In genomic region chr3:153756500-153756996, GRCm38 (mm10) we compare ENCODE assay signal across 14 mouse cellular contexts. TPM values are rescaled to one million over a fixed set of nuclear protein-coding genes. Genes with fewer than 3 reads are reported as not detected.
DNase-seq lines count a peak whose midpoint lies in the region; ATAC-seq and TF ChIP-seq lines count a peak whose summit lies in the region.
"Had no signal": no experiment of that assay in that cellular context is flagged by ENCODE, and none has a peak within 500 bp of the region (broad histone marks: within the 10 kb centered on the region; RNA-seq: fewer than 3 reads in every experiment).

No protein-coding gene starts in this region.

- H3K27ac ChIP-seq in intestine, postnatal 0 days (ENCODE audit: low read depth, low read length), result no peak overlapping the region
- H3K27ac ChIP-seq in intestine, embryonic 15.5 days, result no peak overlapping the region
- no peak overlapping the region for H3K27ac ChIP-seq in neural tube, embryonic 14.5 days (ENCODE audit: low read depth, low read length)
- H3K27ac ChIP-seq in hindbrain, postnatal 0 days, result no peak overlapping the region
- H3K27ac ChIP-seq: macrophage; neural tube, embryonic 15.5 days had no signal

- H3K36me3 ChIP-seq in intestine, postnatal 0 days (ENCODE audit: control insufficient read depth, insufficient read depth), result no peaks in the 10 kb centered on the region
- H3K36me3 ChIP-seq in intestine, embryonic 15.5 days, result no peaks in the 10 kb centered on the region
- H3K36me3 ChIP-seq in neural tube, embryonic 14.5 days (ENCODE audit: control insufficient read depth, insufficient read depth, low read length), result no peaks in the 10 kb centered on the region
- no peaks in the 10 kb centered on the region for H3K36me3 ChIP-seq in hindbrain, postnatal 0 days (ENCODE audit: insufficient read depth, low read length)
- H3K36me3 ChIP-seq: embryonic facial prominence, embryonic 10.5 days; neural tube, embryonic 15.5 days had no signal

- DNase-seq in neural tube, embryonic 10.5 days (ENCODE audit: extremely low spot score, low spot score), result no peak
- no peak for DNase-seq in hindbrain, postnatal 0 days (ENCODE audit: low spot score)
- no peak for DNase-seq in spleen, postnatal 4 days (ENCODE audit: low spot score in 2 of 2)
- DNase-seq: adrenal gland, adult 8-10 months; cerebellum, postnatal 25 days; gastrocnemius, postnatal 25 days; right cerebral cortex, postnatal 14 days had no signal

- peak; percentile 41 for TF ChIP-seq CTCF in intestine, postnatal 0 days (IDR thresholded peaks at IDR 0.05; ENCODE audit: low read depth)
- peak; percentile 38 for TF ChIP-seq CTCF in hindbrain, postnatal 0 days (IDR thresholded peaks at IDR 0.05; ENCODE audit: low read depth)

- H3K4me1 ChIP-seq in intestine, postnatal 0 days (replicated peaks; ENCODE audit: control insufficient read depth, insufficient read depth, low read length), result no peaks in the 10 kb centered on the region
- no peaks in the 10 kb centered on the region for H3K4me1 ChIP-seq in intestine, embryonic 15.5 days (replicated peaks)
- no peaks in the 10 kb centered on the region for H3K4me1 ChIP-seq in neural tube, embryonic 14.5 days (ENCODE audit: control insufficient read depth, insufficient read depth, low read length)
- H3K4me1 ChIP-seq in hindbrain, postnatal 0 days (ENCODE audit: insufficient read depth, low read length), result 0 out of 2 replicates have a peak, but pooled peaks cover 4% of the 10 kb centered on the region
- H3K4me1 ChIP-seq: neural tube, embryonic 15.5 days had no signal

- H3K9ac ChIP-seq in intestine, postnatal 0 days (ENCODE audit: low read depth, low read length), result no peak overlapping the region
- no peak overlapping the region for H3K9ac ChIP-seq in intestine, embryonic 15.5 days
- H3K9ac ChIP-seq in neural tube, embryonic 14.5 days (replicated peaks; ENCODE audit: low read depth, low read length), result no peak overlapping the region
- no peak overlapping the region for H3K9ac ChIP-seq in hindbrain, postnatal 0 days (replicated peaks; ENCODE audit: low read length)
- H3K9ac ChIP-seq: neural tube, embryonic 15.5 days had no signal

- H3K27me3 ChIP-seq in intestine, postnatal 0 days (replicated peaks; ENCODE audit: control insufficient read depth, insufficient read depth, low read length), result no peaks in the 10 kb centered on the region
- H3K27me3 ChIP-seq in intestine, embryonic 15.5 days (replicated peaks), result no peaks in the 10 kb centered on the region
- no peaks in the 10 kb centered on the region for H3K27me3 ChIP-seq in neural tube, embryonic 14.5 days (ENCODE audit: control insufficient read depth, insufficient read depth, low read length)
- H3K27me3 ChIP-seq in hindbrain, postnatal 0 days (ENCODE audit: insufficient read depth, low read length), result no peaks in the 10 kb centered on the region
- H3K27me3 ChIP-seq: neural tube, embryonic 15.5 days had no signal

- H3K9me3 ChIP-seq in intestine, postnatal 0 days (ENCODE audit: control insufficient read depth), result no peaks in the 10 kb centered on the region
- no peaks in the 10 kb centered on the region for H3K9me3 ChIP-seq in intestine, embryonic 15.5 days
- no peaks in the 10 kb centered on the region for H3K9me3 ChIP-seq in neural tube, embryonic 14.5 days (ENCODE audit: control insufficient read depth, low read length)
- no peaks in the 10 kb centered on the region for H3K9me3 ChIP-seq in hindbrain, postnatal 0 days (ENCODE audit: low read length)
- H3K9me3 ChIP-seq: embryonic facial prominence, embryonic 10.5 days; neural tube, embryonic 15.5 days had no signal

- 97% methylated on average over 2 of the region's 2 CpGs for WGBS in intestine, postnatal 0 days
- 85% methylated on average over 2 of the region's 2 CpGs for WGBS in intestine, embryonic 15.5 days
- WGBS in neural tube, embryonic 14.5 days, result 81% methylated on average over 2 of the region's 2 CpGs
- 90% methylated on average over 2 of the region's 2 CpGs for WGBS in hindbrain, postnatal 0 days

- ATAC-seq in intestine, postnatal 0 days, result no peak
- ATAC-seq in intestine, embryonic 15.5 days, result no peak
- ATAC-seq in neural tube, embryonic 14.5 days (ENCODE audit: low read depth), result peak; percentile 24; the same call in 1 of the 2 replicates
- no peak for ATAC-seq in hindbrain, postnatal 0 days
- ATAC-seq in megakaryocyte, adult 5-6 weeks (ENCODE audit: poor library complexity, severe bottlenecking), result no peak

- H3K4me2 ChIP-seq in intestine, postnatal 0 days (replicated peaks; ENCODE audit: low read depth), result no peak overlapping the region
- H3K4me2 ChIP-seq in intestine, embryonic 15.5 days (replicated peaks), result no peak overlapping the region
- H3K4me2 ChIP-seq in neural tube, embryonic 14.5 days (ENCODE audit: low read depth, low read length), result no peak overlapping the region
- H3K4me2 ChIP-seq in hindbrain, postnatal 0 days (ENCODE audit: low read depth, low read length), result no peak overlapping the region
- H3K4me2 ChIP-seq: neural tube, embryonic 15.5 days had no signal

- H3K4me3 ChIP-seq in intestine, postnatal 0 days (ENCODE audit: low read depth, low read length), result no peak overlapping the region
- H3K4me3 ChIP-seq in intestine, embryonic 15.5 days (replicated peaks), result no peak overlapping the region
- H3K4me3 ChIP-seq in neural tube, embryonic 14.5 days (ENCODE audit: low read depth, low read length), result no peak overlapping the region
- no peak overlapping the region for H3K4me3 ChIP-seq in hindbrain, postnatal 0 days (ENCODE audit: low read length)
- H3K4me3 ChIP-seq: embryonic facial prominence, embryonic 10.5 days; neural tube, embryonic 15.5 days had no signal

RNA-seq across cellular contexts. Expression of gene St6galnac3, which starts 31.6 kb away (rescaled TPM):
- polyA plus RNA-seq in intestine, postnatal 0 days (2015; fragmentation: Nextera tagmentation; extraction: Ambion mirVana), result 7.9 and 8.5 TPM in 2 replicates
- polyA plus RNA-seq in intestine, embryonic 15.5 days (2015; fragmentation: Nextera tagmentation; extraction: Ambion mirVana), result 34.5 and 35.1 TPM in 2 replicates
- 25.6 and 29.1 TPM in 2 replicates for polyA plus RNA-seq in neural tube, embryonic 14.5 days (2014; fragmentation: Nextera tagmentation; extraction: Ambion mirVana)
- 5.0 and 9.9 TPM in 2 replicates for total RNA-seq in hindbrain, postnatal 0 days (2014; rRNA removed)
- 7.3 and 9.0 TPM in 2 replicates for polyA plus RNA-seq in hindbrain, postnatal 0 days (2015; fragmentation: Nextera tagmentation; extraction: Ambion mirVana)
- total RNA-seq in megakaryocyte, adult 5-6 weeks (2015), result 0.16 and 0.57 TPM in 2 replicates
- 0.18 and 1.4 TPM in 2 replicates for total RNA-seq in megakaryocyte, adult 5-6 weeks (2017)
